Comparison of ENCODE assay signal across 8 mouse cellular contexts in genomic region chr4:148038600-148039253, GRCm38 (mm10). TPM values are rescaled to one million over a fixed set of nuclear protein-coding genes. Genes with fewer than 3 reads are reported as not detected.
A peak's percentile ranks its signal among the peaks of the same experiment; 100 is the strongest.
DNase-seq lines count a peak whose midpoint lies in the region; ATAC-seq lines count a peak whose summit lies in the region.

Gene Clcn6 (minus strand): TSS chr4:148038821.
Gene Mthfr (plus strand): TSS chr4:148039077.

- peak; percentile 93 for DNase-seq in MEL-GATA-1-ER (ENCODE audit: extremely low read depth, low read depth)
- DNase-seq in cerebellum, adult 8-10 months: peak; percentile 99
- DNase-seq in forelimb bud, embryonic 11.5 days (ENCODE audit: low read depth, low spot score): peak; percentile 99
- peak; percentile 98 for DNase-seq in layer of hippocampus, adult 9-10 months (ENCODE audit: low spot score)
- DNase-seq in ovary, postnatal 10 days (ENCODE audit: low spot score): peak; percentile 98
- peak; percentile 98 to 99 for DNase-seq in thymus, postnatal 10 days (ENCODE audit: low spot score in 2 of 2)

- no peaks in the 10 kb centered on the region for H3K27me3 ChIP-seq in lung, embryonic 16.5 days (ENCODE audit: control insufficient read depth, insufficient read depth, low read depth, low read length)

- peak; percentile 87 to 89 for ATAC-seq in hematopoietic stem cell, adult 5-6 weeks (replicated peaks in 1 of 2; ENCODE audit: insufficient read depth in 1 of 2, low FRiP score in 2 of 2, low TSS enrichment in 1 of 2, low read depth in 1 of 2, poor library complexity in 2 of 2, severe bottlenecking in 2 of 2)
- ATAC-seq in lung, embryonic 16.5 days (ENCODE audit: low read depth): peak; percentile 93

- no peaks in the 10 kb centered on the region for H3K9me3 ChIP-seq in lung, embryonic 16.5 days (ENCODE audit: control insufficient read depth, low read length)

- peaks cover 37% of the 10 kb centered on the region for H3K4me1 ChIP-seq in lung, embryonic 16.5 days (replicated peaks; ENCODE audit: control insufficient read depth, insufficient read depth, low read length)

- under 1% methylated on average over 49 of the region's 54 CpGs for WGBS in lung, embryonic 16.5 days

- peak within 1 kb of the TSS; percentile 75 for H3K27ac ChIP-seq in lung, embryonic 16.5 days (ENCODE audit: low read length)

- peak within 1 kb of the TSS; percentile 80 for H3K9ac ChIP-seq in lung, embryonic 16.5 days (ENCODE audit: low read length)

- peak within 1 kb of the TSS; percentile 88 for H3K4me2 ChIP-seq in lung, embryonic 16.5 days (ENCODE audit: low read depth, low read length)

- H3K4me3 ChIP-seq in lung, embryonic 16.5 days (ENCODE audit: low read length): peak within 1 kb of the TSS; percentile 85

- peaks cover 5% of the 10 kb centered on the region; the same call in 1 of the 2 replicates for H3K36me3 ChIP-seq in lung, embryonic 16.5 days (ENCODE audit: control insufficient read depth, insufficient read depth, low read length)

RNA-seq across cellular contexts. Expression of gene Clcn6, which starts in this region (rescaled TPM):
- total RNA-seq in hematopoietic stem cell, adult 5-6 weeks (2017): 4.3 TPM in 2 replicates
- 4.5 and 4.8 TPM in 2 replicates for polyA plus RNA-seq in lung, embryonic 16.5 days (2015; fragmentation: Nextera tagmentation; extraction: Ambion mirVana)

RNA-seq across cellular contexts. Expression of gene Mthfr, which starts in this region (rescaled TPM):
- 4.1 and 11.3 TPM in 2 replicates for total RNA-seq in hematopoietic stem cell, adult 5-6 weeks (2017)
- 21.3 and 26.2 TPM in 2 replicates for polyA plus RNA-seq in lung, embryonic 16.5 days (2015; fragmentation: Nextera tagmentation; extraction: Ambion mirVana)

Comparison
In these comparisons a context has a peak if more than half of its experiments do, and no peak if none do; other contexts are left out.
1. Peak in every context shown above with its lines: DNase-seq, ATAC-seq, H3K4me3 ChIP-seq and H3K27ac ChIP-seq.